Mouse (Mus musculus): ENCODE data around the gene Taf15. TPM values are rescaled to one million over a fixed set of nuclear protein-coding genes. Genes with fewer than 3 reads are reported as not detected.

Gene Taf15
- polyA plus RNA-seq (2012), result 184 and 301 TPM in 2 replicates

GRCm38 (mm10) chr11:83472324-83473234, at the start of gene Taf15:
Gene Taf15, plus strand, starts transcription at chr11:83473086.

GRCm38 (mm10) chr11:83429355-83429754, 43.5 kb upstream of the Taf15 start, which contains the start of gene Gas2l2:
Gene Gas2l2, minus strand, starts transcription at chr11:83429455.

GRCm38 (mm10) chr11:83437377-83437776, 35.5 kb upstream of the Taf15 start, which contains the start of gene 1700020L24Rik:
Gene 1700020L24Rik, plus strand, starts transcription at chr11:83437677.

GRCm38 (mm10) chr11:83462711-83463244, 10.1 kb upstream of the Taf15 start, which contains the start of gene Mmp28:
Gene Mmp28, minus strand, starts transcription at chr11:83463071.

GRCm38 (mm10) chr11:83522075-83522474, 49.2 kb downstream of the Taf15 start, which contains the start of gene Heatr9:
Gene Heatr9, minus strand, starts transcription at chr11:83522175.

GRCm38 (mm10) chr11:83530360-83530759, 57.5 kb downstream of the Taf15 start, which contains the start of gene Ccl5:
Gene Ccl5, minus strand, starts transcription at chr11:83530518.

Other genes starting within 250 kb of the Taf15 start
- gene Slfn14, start 186.4 kb upstream of the Taf15 start, polyA plus RNA-seq (2012), result 0.04 TPM in 1 of 2 replicates, not detected in the other
- gene Ap2b1, start 174.1 kb upstream of the Taf15 start, polyA plus RNA-seq (2012), result 18.7 and 20.2 TPM in 2 replicates
- 3.7 TPM in 2 replicates for gene Pex12, start 170.5 kb upstream of the Taf15 start, polyA plus RNA-seq (2012)
- gene Rasl10b, start 63.9 kb upstream of the Taf15 start, polyA plus RNA-seq (2012), result 0.09 TPM in 1 of 2 replicates, not detected in the other
- gene Gas2l2, start 43.6 kb upstream of the Taf15 start, polyA plus RNA-seq (2012), result 0.14 and 0.16 TPM in 2 replicates
- gene 1700020L24Rik, start 35.4 kb upstream of the Taf15 start, polyA plus RNA-seq (2012), result 42.9 and 59.0 TPM in 2 replicates
- gene Mmp28, start 10.0 kb upstream of the Taf15 start, polyA plus RNA-seq (2012), result 6.5 and 12.1 TPM in 2 replicates
- 0.02 TPM in 1 of 2 replicates, not detected in the other for gene Heatr9, start 49.1 kb downstream of the Taf15 start, polyA plus RNA-seq (2012)
- 15.6 and 16.3 TPM in 2 replicates for gene Ccl5, start 57.4 kb downstream of the Taf15 start, polyA plus RNA-seq (2012)
- 4.0 and 6.2 TPM in 2 replicates for gene Ccl9, start 105.5 kb downstream of the Taf15 start, polyA plus RNA-seq (2012)
- gene Ccl6, start 120.0 kb downstream of the Taf15 start, polyA plus RNA-seq (2012), result 5.9 and 13.8 TPM in 2 replicates
- gene Rpl9-ps1, start 172.5 kb downstream of the Taf15 start, polyA plus RNA-seq (2012), result not detected in 2 replicates
- gene Ccl3, start 176.3 kb downstream of the Taf15 start, polyA plus RNA-seq (2012), result 59.9 and 76.6 TPM in 2 replicates
- gene Ccl4, start 189.5 kb downstream of the Taf15 start, polyA plus RNA-seq (2012), result 13.6 and 17.5 TPM in 2 replicates
- gene Wfdc17, start 230.9 kb downstream of the Taf15 start, polyA plus RNA-seq (2012), result 0.30 and 0.68 TPM in 2 replicates
- gene Wfdc18, start 235.9 kb downstream of the Taf15 start, polyA plus RNA-seq (2012), result not detected in 2 replicates

Measured in megakaryocyte-erythroid progenitor cell, adult 5 weeks (primary cell).